Mouse (Mus musculus) limb, embryonic 14.5 days (tissue): Measurements from ENCODE around the gene Grm5. TPM values are rescaled to one million over a fixed set of nuclear protein-coding genes. Genes with fewer than 3 reads are reported as not detected.

ENCODE experiments used
- ATAC-seq: fragments of 200-750 bp; cut with Nextera tagmentation; 2 replicates; pipeline ENCODE4 v1.8.0; 2017; ENCODE audit warnings: low read depth, moderate number of reproducible peaks, moderate TSS enrichment; ENCODE audit not compliant: low FRiP score
- DNase-seq: peaks from one replicate; pipeline ENCODE4 v3.0.0-alpha.2; 2015; ENCODE audit warnings: low spot score
- H3K27ac ChIP-seq: fragments of 300-500 bp; sonication (generic); replicated peaks from 2 replicates; pipeline ENCODE4 v1.5.1; 2014; ENCODE audit warnings: low read depth, mild to moderate bottlenecking, low read length, moderate library complexity, mixed read lengths
- H3K27me3 ChIP-seq: fragments of 300-500 bp; sonication (generic); 2 replicates; pipeline ENCODE4 v1.6.1; 2014; ENCODE audit warnings: low read length, mixed read lengths; ENCODE audit not compliant: control insufficient read depth, insufficient read depth
- H3K36me3 ChIP-seq: fragments of 300-500 bp; sonication (generic); 2 replicates; pipeline ENCODE4 v1.6.1; 2014; ENCODE audit warnings: mild to moderate bottlenecking, low read length, moderate library complexity, mixed read lengths; ENCODE audit not compliant: control insufficient read depth, insufficient read depth
- H3K4me1 ChIP-seq: fragments of 300-500 bp; sonication (generic); 2 replicates; pipeline ENCODE4 v1.6.1; 2014; ENCODE audit warnings: antibody characterized with exemption, low read length, mixed read lengths; ENCODE audit not compliant: control insufficient read depth, insufficient read depth
- H3K4me2 ChIP-seq: fragments of 300-500 bp; sonication (generic); replicated peaks from 2 replicates; pipeline ENCODE4 v1.6.1; 2014; ENCODE audit warnings: low read depth, mild to moderate bottlenecking, low read length, moderate library complexity; ENCODE audit not compliant: severe bottlenecking
- H3K4me3 ChIP-seq: fragments of 300-500 bp; sonication (generic); replicated peaks from 2 replicates; pipeline ENCODE4 v1.5.1; 2014; ENCODE audit warnings: low read length
- H3K9ac ChIP-seq: fragments of 300-500 bp; sonication (generic); 2 replicates; pipeline ENCODE4 v1.6.1; 2014; ENCODE audit warnings: mild to moderate bottlenecking, low read depth, low read length, moderate library complexity; ENCODE audit not compliant: severe bottlenecking
- H3K9me3 ChIP-seq: fragments of 300-500 bp; sonication (generic); 2 replicates; pipeline ENCODE4 v1.6.1; 2016; ENCODE audit warnings: low read length; ENCODE audit not compliant: control insufficient read depth
- POLR2A ChIP-seq: fragments of 200-500 bp; IDR thresholded peaks from 2 replicates; pipeline ENCODE4 v1.8.0; 2012; ENCODE audit warnings: inconsistent platforms, mild to moderate bottlenecking, moderate library complexity, borderline replicate concordance; ENCODE audit not compliant: insufficient read depth, insufficient read length; ENCODE audit errors: extremely low read depth
- WGBS: fragments of 180-500 bp; shearing (Covaris S2); extraction: QIAGEN DNeasy Blood & Tissue Kit; methylation state at CpG from one replicate; pipeline ENCODE4 v1.1.7; 2014; 5-methylcytosine and 5-hydroxymethylcytosine counted together
- polyA plus RNA-seq, 2 experiments: library from polyadenylated mRNA; depleted of rRNA in 1 of 2; stranded (reverse) in 1 of 2; unstranded in 1 of 2; fragments of >200 nt; fragmentation: Nextera tagmentation in 1 of 2; extraction: Ambion mirVana in 1 of 2; gene quantifications; 2 replicates each; pipeline versions ENCODE4 v1.2.1 to v1.2.3; 2012 to 2014

Grm5 gene
- polyA plus RNA-seq, 2 experiments = 0.01 TPM; not detected in 1

- Histone ChIP-seq H3K9ac (no peak overlapping the region), H3K9me3 (no peaks in the 10 kb centered on the region), H3K4me3 (no peak overlapping the region), H3K4me2 (no peak overlapping the region), H3K27ac (no peak overlapping the region), H3K4me1 (no peaks in the 10 kb centered on the region), H3K27me3 (no peaks in the 10 kb centered on the region), H3K36me3 (no peaks in the 10 kb centered on the region)
- no peak for TF ChIP-seq POLR2A
- DNase-seq (no peak), ATAC-seq (no peak)
- 52% methylated on average over 1 of the region's 1 CpGs for WGBS
These were observed 389.2 kb downstream of the Grm5 start for GRCm38 (mm10) chr7:87973216-87973615.

DNA sequence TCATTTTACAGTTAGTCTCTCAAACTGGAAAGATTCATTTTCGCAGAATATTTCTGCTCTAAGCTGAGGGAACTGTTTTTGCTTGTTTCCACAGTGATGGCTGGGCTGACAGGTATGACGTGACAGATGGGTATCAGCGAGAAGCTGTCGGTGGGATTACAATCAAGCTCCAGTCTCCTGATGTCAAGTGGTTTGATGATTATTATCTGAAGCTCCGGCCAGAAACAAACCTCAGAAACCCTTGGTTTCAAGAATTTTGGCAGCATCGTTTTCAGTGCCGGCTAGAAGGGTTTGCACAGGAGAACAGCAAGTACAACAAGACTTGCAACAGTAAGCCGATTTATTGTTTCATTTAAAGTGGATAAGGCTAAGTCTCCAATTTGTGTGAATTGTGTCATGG is 391.1 kb downstream of the Grm5 start:
- Histone ChIP-seq H3K4me1 (no peaks in the 10 kb centered on the region), H3K4me2 (no peak overlapping the region), H3K27me3 (no peaks in the 10 kb centered on the region), H3K9me3 (no peaks in the 10 kb centered on the region), H3K4me3 (no peak overlapping the region), H3K36me3 (no peaks in the 10 kb centered on the region), H3K27ac (no peak overlapping the region), H3K9ac (no peak overlapping the region)
- 77% methylated on average over 8 of the region's 8 CpGs for WGBS
- no peak for TF ChIP-seq POLR2A
- no peak for ATAC-seq
- DNase-seq = no peak

DNA sequence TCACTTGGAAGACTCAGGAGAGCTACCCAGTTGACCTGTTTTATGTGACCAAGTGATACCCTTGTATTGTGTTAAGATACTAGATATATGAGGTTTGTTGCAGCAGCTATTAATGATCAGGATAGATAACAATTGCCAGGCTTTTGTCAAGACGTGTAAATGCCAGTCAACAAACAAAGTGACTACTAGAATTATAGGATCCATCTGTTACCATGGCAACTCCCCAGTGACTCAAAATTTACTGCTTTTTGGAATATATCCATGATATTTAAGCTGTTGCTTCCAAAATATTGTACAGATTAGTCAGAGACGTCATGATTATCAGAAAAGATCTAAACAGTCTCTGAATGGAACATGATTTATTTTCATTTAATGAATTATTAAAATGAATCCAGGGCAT is 399.5 kb downstream of the Grm5 start:
- WGBS = 76% methylated on average over 2 of the region's 2 CpGs
- no peaks in the 10 kb centered on the region for H3K36me3 ChIP-seq
- H3K27me3 ChIP-seq = no peaks in the 10 kb centered on the region
- no peak for TF ChIP-seq POLR2A
- H3K4me2 ChIP-seq = no peak overlapping the region
- H3K9ac ChIP-seq = no peak overlapping the region
- no peak overlapping the region for H3K27ac ChIP-seq
- H3K4me3 ChIP-seq = no peak overlapping the region
- DNase-seq (no peak), ATAC-seq (no peak)
- no peaks in the 10 kb centered on the region for H3K4me1 ChIP-seq
- H3K9me3 ChIP-seq = no peaks in the 10 kb centered on the region

GRCm38 (mm10) chr7:88014451-88014850 is 430.5 kb downstream of the Grm5 start:
- H3K27me3 ChIP-seq = no peaks in the 10 kb centered on the region
- no peak overlapping the region for H3K27ac ChIP-seq
- no peaks in the 10 kb centered on the region for H3K9me3 ChIP-seq
- H3K9ac ChIP-seq = no peak overlapping the region
- H3K4me3 ChIP-seq = no peak overlapping the region
- WGBS = 65% methylated on average over 3 of the region's 3 CpGs
- H3K4me1 ChIP-seq = no peaks in the 10 kb centered on the region
- no peak for DNase-seq
- ATAC-seq = no peak
- H3K4me2 ChIP-seq = no peak overlapping the region
- no peaks in the 10 kb centered on the region for H3K36me3 ChIP-seq
- TF ChIP-seq POLR2A = no peak

- no peaks in the 10 kb centered on the region for H3K27me3 ChIP-seq
- TF ChIP-seq POLR2A = no peak
- no peak overlapping the region for H3K9ac ChIP-seq
- no peak overlapping the region for H3K4me2 ChIP-seq
- peak; percentile 36 for DNase-seq
- ATAC-seq = 0 out of 2 replicates have a peak, but pooled peaks have one; percentile 41
- no peaks in the 10 kb centered on the region for H3K36me3 ChIP-seq
- WGBS = 25% methylated on average over 3 of the region's 3 CpGs
- no peaks in the 10 kb centered on the region for H3K4me1 ChIP-seq
- H3K27ac ChIP-seq = no peak overlapping the region
- H3K4me3 ChIP-seq = no peak overlapping the region
- no peaks in the 10 kb centered on the region for H3K9me3 ChIP-seq
These were observed 443.6 kb downstream of the Grm5 start for GRCm38 (mm10) chr7:88027411-88028132.
